Mouse (Mus musculus) layer of hippocampus, adult 11-12 months (tissue): ENCODE measurements around the gene Mrnip.

Experiments
- DNase-seq: peaks from one replicate; pipeline ENCODE4 v3.0.0; 2022; ENCODE audit warnings: low spot score

The Mrnip gene

GRCm38 (mm10) chr11:50203302-50203827, 29.1 kb downstream of the Mrnip start:
- DNase-seq, result no peak

- DNase-seq, result no peak
Observed at GRCm38 (mm10) chr11:50205434-50205833, 31.2 kb downstream of the Mrnip start.

DNA sequence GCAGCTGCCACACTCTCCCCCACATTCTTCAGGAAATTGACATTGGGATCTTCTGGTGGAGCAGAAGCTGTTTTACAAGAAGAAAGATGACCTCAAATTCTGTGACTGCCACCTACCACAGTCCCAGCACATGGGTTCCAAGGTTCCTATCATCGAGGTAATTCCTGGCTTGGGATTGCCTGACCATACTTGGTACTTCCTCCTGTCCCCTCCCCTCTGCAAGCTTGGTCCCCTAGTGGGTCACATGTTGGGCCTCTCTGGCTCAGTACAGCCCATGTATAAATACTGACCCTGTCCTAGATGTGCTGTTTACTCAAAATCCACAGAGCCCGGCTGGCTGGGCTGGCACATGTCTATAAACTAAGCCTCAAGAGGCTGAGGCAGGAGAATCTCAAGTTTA, 31.8 kb downstream of the Mrnip start:
- no peak for DNase-seq

- DNase-seq, result no peak
Observed at GRCm38 (mm10) chr11:50207344-50207743, 33.1 kb downstream of the Mrnip start.

DNA sequence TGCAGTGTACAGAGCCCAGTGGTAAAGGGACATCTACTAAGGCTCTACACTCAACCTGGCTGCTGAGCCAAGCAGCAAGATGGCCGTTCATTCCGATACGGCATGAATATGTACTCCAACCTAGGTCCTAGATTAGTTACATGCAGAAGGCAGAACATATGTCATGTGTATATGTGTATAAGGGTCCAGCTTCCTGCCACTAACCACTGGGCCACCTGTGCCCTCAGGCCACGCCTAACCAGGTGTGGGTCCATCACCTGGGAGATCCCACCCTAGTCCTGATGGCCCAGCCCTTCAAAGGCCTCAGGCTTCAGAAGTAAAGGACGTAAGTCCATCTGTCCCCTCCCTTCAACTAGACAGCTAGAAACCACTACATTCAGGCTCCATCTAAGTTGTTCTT, 33.8 kb downstream of the Mrnip start:
- no peak for DNase-seq

DNA sequence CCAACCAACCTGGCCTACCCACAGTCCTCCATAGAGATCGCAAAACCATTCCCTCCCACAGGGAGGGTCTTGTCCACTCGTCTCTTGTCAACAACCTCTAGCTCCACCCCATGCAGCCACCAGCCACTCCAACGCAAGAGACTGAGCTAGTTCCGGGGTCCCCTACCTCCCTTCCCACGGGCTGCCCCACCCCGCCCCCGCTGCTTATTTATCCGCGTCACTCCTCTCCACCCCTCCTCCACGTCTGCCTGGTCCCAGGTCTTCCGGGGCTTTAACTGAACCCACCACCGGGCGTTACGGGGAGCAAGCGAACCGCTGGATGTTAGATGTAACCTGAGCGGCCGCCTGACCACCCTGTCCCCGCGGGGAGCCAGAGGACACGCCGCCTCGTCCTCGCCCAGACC, 35.9 kb downstream of the Mrnip start:
- peak; percentile 90 for DNase-seq

DNA sequence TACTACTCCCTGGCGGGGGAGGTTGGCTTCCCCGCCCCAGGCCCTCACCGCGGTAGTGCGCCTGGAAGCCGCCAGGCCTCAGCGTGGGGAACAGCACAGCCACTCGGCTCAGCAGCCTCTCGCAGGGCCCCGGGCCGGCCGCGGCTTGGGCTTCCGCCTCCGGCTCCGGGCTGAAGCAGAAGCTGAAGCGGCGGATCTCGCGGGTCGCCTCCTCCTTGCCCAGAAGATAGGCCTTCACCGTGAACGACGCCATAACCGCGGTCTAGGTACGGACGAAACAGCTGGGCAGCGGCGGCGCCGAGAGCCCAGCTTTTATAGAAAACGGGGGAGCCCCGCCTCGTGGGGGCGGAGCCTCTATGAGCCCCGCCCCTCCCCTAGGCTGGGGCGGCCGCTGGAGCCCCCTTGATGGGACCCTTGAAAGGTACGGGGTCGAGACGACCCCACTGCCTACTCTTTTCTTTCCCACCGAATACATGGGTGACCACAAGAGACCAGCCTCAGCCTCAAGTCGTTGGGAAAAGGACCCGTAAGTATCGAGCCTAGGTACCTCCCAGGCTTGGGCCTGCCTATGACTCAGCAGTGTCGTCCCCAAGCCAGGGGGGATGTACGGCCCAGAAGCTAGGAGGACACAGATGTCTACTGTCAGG, 36.4 kb downstream of the Mrnip start, which contains the start of the genes Sqstm1 and Mgat4b:
Gene Sqstm1 (minus strand): TSS at position 323 of the 647 bp plus-strand sequence.
Gene Mgat4b (plus strand): TSS at position 386 of the 647 bp plus-strand sequence.
- peak; percentile 86 for DNase-seq

GRCm38 (mm10) chr11:50211322-50212059, 37.2 kb downstream of the Mrnip start:
- no peak for DNase-seq

DNA sequence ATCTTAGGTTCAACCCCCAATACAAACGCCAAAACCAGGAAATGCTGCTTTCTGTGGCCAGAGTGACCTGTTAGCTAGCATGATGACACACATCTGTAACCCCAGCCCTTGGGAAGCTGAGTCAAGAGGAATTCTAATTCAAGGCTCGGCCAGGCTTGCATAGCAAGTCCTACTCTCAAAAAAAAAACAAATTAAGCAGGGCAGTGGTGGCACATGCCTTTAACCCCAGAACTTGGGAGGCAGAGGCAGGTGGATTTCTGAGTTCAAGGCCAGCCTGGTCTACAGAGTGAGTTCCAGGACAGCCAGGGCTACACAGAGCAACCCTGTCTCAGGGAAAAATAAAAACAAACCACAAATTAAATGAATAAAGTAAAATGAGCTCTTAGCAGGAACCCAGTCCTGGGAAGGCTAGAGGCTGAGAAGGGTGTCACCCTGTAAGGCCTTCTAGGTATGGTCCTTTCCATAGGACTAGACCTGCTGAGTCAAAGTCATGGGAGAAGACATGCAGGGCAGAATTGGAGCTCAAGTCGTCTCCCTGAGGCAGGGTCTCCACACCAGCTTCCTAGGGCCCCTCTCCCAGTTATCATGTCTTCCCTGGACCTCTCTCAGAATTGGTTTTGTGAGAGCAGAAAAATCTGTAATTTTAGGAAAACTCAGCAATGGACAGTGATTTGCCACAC, 38.0 kb downstream of the Mrnip start:
- no peak for DNase-seq

DNA sequence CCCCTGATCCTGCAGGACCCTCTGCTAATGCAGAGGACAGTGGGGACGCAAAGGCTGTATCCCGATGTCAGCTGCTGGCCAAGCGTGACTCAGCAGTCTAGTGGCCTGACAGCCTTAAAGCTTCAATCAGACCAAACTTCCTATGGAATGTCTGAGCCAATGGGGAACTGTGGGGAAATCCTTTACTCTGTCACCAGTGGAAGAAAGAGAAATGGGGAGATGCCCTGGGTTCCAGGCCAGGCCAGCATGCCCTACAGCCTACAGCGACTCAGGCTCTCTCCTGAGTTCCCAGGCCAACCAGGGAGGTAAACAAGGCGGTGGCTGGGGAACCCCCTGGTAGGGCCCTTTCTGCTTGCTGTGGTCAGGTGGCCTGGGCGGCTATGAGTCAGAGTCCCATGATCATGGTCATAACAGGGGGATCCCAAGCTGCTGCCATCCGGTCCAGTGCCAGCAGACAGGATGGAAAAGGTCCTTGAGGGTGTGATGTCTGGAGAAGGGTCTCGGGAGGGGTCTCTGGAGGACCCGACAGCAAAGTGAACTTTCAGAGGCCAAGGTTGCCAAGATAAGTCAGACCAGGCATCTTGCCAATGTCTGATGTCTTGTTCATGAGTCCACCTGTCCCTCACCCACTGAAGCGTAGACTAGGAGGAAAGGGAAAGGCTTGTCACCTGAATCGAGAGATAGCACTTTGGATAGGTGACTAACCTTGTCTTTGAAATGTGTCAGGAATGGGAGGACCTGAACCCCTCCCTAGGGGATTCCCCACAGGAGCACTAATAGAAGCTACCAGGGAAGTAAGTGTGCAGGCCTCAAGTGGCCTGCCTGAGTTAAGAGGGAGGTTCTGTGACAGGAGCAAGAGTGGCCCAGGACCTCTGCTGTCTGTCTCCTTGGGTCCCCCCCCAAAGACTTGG, 38.9 kb downstream of the Mrnip start:
- peak; percentile 81 for DNase-seq

DNA sequence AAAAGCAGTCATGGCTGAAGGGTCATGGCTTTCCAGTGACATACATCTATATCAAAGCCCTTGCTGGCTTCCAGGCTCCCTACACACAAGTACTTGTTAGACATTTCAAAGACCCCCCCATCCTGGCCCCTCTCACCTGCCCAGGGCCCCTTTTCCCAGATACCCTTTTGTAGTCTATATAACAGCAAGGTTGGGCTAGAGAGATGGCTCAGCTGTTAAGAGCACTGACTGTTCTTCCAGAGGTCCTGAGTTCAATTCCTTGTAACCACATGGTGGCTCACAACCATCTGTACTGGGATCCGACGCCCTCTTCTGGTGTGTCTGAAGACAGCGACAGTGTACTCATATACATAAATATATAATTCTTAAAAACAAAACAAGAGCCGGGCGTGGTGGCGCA, 40.4 kb downstream of the Mrnip start:
- DNase-seq, result no peak

DNA sequence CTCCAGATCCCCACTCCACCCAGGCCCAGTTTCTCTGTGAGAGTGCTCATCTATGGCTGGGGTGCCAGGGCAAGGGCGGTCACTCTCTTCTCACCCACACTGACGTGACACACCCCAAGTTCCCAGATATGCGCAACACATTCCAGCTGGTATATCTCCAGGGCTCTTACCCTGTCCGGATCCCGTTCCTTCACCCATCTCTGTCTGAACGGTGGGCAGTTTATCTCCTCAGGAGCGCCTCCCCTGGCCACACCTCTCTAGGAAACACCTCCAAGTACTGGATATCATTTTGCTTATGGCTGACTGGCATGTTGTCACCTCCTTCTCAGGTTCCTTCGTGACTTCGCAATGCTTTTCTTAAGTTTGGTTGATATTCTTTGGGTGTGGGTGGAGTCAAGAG, 41.4 kb downstream of the Mrnip start:
- no peak for DNase-seq

DNA sequence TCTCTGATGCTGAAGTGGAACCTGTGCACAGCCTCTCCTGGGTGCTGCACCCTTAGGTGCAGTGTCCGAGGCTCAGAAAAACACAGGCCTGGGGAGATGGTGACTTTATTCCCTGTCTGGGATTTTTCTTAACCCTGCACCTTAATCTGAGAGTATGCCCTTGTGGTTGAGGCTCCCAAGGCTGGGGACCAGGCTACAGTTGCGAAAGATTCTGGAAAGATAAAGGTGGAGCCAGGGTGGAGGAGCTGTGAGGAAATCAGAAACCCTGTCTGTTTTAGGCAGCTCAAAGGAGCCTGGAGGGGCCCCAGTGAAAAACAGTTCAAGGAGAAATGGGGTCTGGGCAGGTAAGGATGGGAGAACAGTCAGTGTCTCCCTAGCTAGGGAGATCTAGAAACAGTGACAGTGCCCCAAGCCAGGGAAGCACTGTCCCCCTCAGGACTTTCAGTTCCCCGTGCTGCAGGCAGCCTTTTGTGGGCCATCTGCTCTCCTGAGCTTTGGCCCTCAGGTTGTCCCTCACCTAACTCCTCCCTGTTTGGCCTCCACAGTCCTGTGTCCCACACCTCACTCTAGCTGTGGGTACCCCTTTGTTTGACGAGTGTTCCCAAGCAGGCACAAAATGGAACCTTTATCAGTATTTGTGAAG, 42.6 kb downstream of the Mrnip start:
- DNase-seq, result no peak

DNA sequence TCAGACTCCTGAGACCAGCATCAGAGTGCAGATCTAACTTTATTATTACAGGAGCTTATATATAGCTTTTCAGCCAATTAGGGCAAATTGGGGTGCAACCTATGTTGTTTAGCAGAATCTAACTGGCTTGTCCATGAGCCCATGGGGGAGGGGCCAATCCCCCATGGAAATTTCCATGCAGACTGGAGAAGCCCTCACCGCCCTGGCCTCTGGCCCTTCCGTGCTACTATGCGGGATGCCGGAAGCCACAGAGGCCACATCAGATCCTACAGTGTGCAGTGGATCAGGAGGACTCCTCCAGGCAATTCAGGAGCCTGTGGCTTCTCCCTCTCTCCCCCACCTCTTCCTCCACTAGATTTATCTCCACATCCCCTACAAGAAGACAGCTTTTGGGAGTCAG, 43.6 kb downstream of the Mrnip start:
- DNase-seq, result no peak

- no peak for DNase-seq
Observed at GRCm38 (mm10) chr11:50219833-50220232, 45.6 kb downstream of the Mrnip start.

- DNase-seq, result no peak
Observed at GRCm38 (mm10) chr11:50222559-50223276, 48.5 kb downstream of the Mrnip start.

- no peak for DNase-seq
Observed at GRCm38 (mm10) chr11:50223783-50224662, 49.8 kb downstream of the Mrnip start.

DNA sequence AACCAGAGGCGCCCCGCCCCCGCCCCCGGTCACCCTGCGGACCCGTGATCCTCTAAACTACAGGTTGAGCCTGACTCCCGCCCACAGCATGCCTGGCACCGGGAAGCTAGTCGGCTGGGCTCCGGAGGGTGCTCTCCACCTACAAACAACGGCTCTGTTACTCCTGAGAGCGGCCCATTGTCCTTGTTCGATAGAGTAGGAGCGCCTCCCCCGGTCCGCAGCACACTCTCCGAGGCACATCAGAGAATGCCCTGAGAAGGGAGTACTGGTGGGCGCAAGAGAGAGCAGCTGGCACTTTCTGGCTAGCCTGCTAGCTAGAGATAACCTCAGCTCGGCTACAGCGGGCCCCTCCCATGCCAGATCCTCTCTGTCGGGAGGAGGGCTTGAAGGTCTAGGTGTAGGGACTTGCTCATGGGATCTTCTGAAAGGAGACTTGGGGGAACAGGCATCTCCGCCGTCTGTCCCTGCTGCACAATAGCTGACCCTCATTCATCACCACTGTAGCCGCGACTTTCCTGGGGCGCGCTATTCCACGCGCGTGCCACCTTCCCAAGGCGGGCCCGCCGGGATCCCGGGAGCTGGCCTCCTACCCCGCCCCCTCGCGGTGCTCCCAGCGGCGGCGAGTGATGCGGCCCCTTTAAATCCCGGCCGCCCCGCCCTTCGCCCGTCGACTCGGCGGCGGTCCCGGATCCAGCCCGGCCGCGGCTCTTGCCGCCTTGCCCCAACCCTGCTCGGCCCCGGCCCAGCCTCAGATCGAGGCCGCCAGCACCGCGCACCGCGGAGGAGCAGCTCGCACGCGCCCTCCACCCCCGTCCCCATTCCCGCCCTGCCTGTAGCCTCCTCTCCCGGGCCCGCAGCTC, 50.7 kb downstream of the Mrnip start:
- peak; percentile 86 for DNase-seq
